Mouse (Mus musculus) liver, adult 2 months (tissue): ENCODE data around the gene Gm21820. TPM values are rescaled to one million over a fixed set of nuclear protein-coding genes. Genes with fewer than 3 reads are reported as not detected.
"Not testable (repeated sequence)": the region's sequence is repeated elsewhere in the genome, so short reads cannot be mapped to it uniquely, and the experiment has no call there.

ENCODE experiments used
- DNase-seq: peaks from one replicate; pipeline ENCODE4 v3.0.0-alpha.2; 2011; ENCODE audit warnings: low read depth, low spot score; ENCODE audit errors: extremely low read depth
- H3K27ac ChIP-seq: fragments of 200-500 bp; replicated peaks from 2 replicates; pipeline ENCODE4 v1.5.1; 2012; ENCODE audit warnings: low read depth, mild to moderate bottlenecking, control low read depth, inconsistent platforms, low read length; ENCODE audit not compliant: insufficient read depth
- H3K27me3 ChIP-seq: fragments of 200-500 bp; 2 replicates; pipeline ENCODE4 v1.6.1; 2012; ENCODE audit warnings: mild to moderate bottlenecking, moderate library complexity, low read length, inconsistent platforms; ENCODE audit not compliant: control insufficient read depth, insufficient read depth
- H3K36me3 ChIP-seq: fragments of 200-500 bp; 2 replicates; pipeline ENCODE4 v1.6.1; 2012; ENCODE audit warnings: low read length, inconsistent platforms; ENCODE audit not compliant: control insufficient read depth, insufficient read depth
- H3K4me1 ChIP-seq: fragments of 200-500 bp; 2 replicates; pipeline ENCODE4 v1.6.1; 2011; ENCODE audit warnings: low read length; ENCODE audit not compliant: control insufficient read depth, insufficient read depth
- H3K4me3 ChIP-seq: fragments of 200-500 bp; 2 replicates; pipeline ENCODE4 v1.5.1; 2011; ENCODE audit warnings: low read depth, mild to moderate bottlenecking, control low read depth, low read length, moderate library complexity; ENCODE audit not compliant: insufficient read depth
- H3K79me2 ChIP-seq: fragments of 200-500 bp; 2 replicates; pipeline ENCODE4 v1.6.1; 2012; ENCODE audit warnings: inconsistent platforms, mild to moderate bottlenecking, low read length, moderate library complexity; ENCODE audit not compliant: control insufficient read depth, insufficient read depth
- H3K9ac ChIP-seq: fragments of 200-500 bp; 2 replicates; pipeline ENCODE4 v1.6.1; 2012; ENCODE audit warnings: low read depth, mild to moderate bottlenecking, control low read depth, inconsistent platforms, low read length
- WGBS: fragments of 180-500 bp; shearing (Covaris S2); methylation state at CpG from one replicate; pipeline ENCODE4 v1.1.7; 2018; 5-methylcytosine and 5-hydroxymethylcytosine counted together
- polyA plus RNA-seq: library from polyadenylated mRNA; depleted of rRNA; stranded (reverse); fragments of >200 nt; gene quantifications from 2 replicates; pipeline ENCODE4 v1.2.3, GENCODE M21; 2012; rRNA removed
- total RNA-seq: library from RNA; depleted of rRNA; stranded (reverse); fragments of >200 nt; gene quantifications from 2 replicates; pipeline ENCODE4 v1.2.3, GENCODE M21; 2014; rRNA removed

The Gm21820 gene
- total RNA-seq (not detected in 2 replicates), polyA plus RNA-seq (not detected in 2 replicates)

DNA sequence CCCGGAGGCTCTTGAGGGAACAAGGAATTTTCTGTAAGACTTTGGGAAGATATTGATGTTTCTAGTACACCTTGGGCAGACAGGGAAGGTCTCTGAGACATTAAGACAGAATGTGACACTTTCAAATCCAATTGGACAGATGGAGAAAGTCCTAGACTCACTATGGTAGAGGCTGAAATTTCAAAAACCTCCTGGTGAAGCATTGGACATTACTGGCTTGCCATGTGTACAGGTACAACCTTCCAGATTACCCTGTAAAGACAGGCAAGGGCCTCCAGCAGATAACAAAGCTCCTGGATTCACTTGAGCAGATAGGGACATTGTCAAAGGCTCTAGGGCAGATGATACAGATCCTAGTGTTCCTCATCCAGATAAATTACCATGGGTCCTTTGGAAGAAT lies at the start of gene Gm21820:
TSS of gene Gm21820 (minus strand) at position 101 of the 400 bp plus-strand sequence.
- H3K27me3 ChIP-seq, H3K27ac ChIP-seq, H3K79me2 ChIP-seq, DNase-seq, H3K4me1 ChIP-seq, H3K9ac ChIP-seq, H3K36me3 ChIP-seq, H3K4me3 ChIP-seq: not testable (repeated sequence)
- WGBS = 42% methylated on average over 1 of the region's 1 CpGs

Other genes with a start within 250 kb of the Gm21820 start
- gene Gm20918, start 205.5 kb downstream of the Gm21820 start, total RNA-seq = not detected in 2 replicates
- not detected in 2 replicates for gene Gm20918, start 205.5 kb downstream of the Gm21820 start, polyA plus RNA-seq